Comparison of ENCODE assay signal across 25 mouse cellular contexts in genomic region chr9:45245432-45245831, GRCm38 (mm10). TPM values are rescaled to one million over a fixed set of nuclear protein-coding genes. Genes with fewer than 3 reads are reported as not detected.
DNase-seq lines count a peak whose midpoint lies in the region; ATAC-seq and TF ChIP-seq lines count a peak whose summit lies in the region.
"Had no signal": no experiment of that assay in that cellular context is flagged by ENCODE, and none has a peak within 500 bp of the region (broad histone marks: within the 10 kb centered on the region; RNA-seq: fewer than 3 reads in every experiment).

No protein-coding gene starts in this region.

- H3K4me3 ChIP-seq in gastrocnemius, adult 2 months, result peak overlapping the region; percentile 40
- no peak overlapping the region for H3K4me3 ChIP-seq in spleen, adult 2 months (ENCODE audit: extremely low read depth, insufficient read depth, insufficient read length)
- H3K4me3 ChIP-seq: embryonic facial prominence, embryonic 10.5 days; forebrain, embryonic 13.5 days; heart, embryonic 10.5 days; hindbrain, embryonic 12.5 days had no signal

- H3K27me3 ChIP-seq in spleen, adult 2 months (ENCODE audit: control insufficient read depth, insufficient read depth, low read length), result no peaks in the 10 kb centered on the region
- H3K27me3 ChIP-seq: forebrain, embryonic 13.5 days; hindbrain, embryonic 12.5 days had no signal

- no peak for ATAC-seq in frontal cortex, adult (ENCODE audit: low TSS enrichment)
- ATAC-seq: forebrain, embryonic 13.5 days; forebrain, postnatal 0 days; hindbrain, postnatal 0 days had no signal

- WGBS in spleen, adult 2 months, result 73% methylated on average over 1 of the region's 1 CpGs

- peak overlapping the region; percentile 57; the same call in 1 of the 2 replicates for H3K27ac ChIP-seq in gastrocnemius, adult 2 months
- peak overlapping the region; percentile 96 for H3K27ac ChIP-seq in spleen, adult 2 months (ENCODE audit: insufficient read depth, low read length)
- H3K27ac ChIP-seq: embryonic facial prominence, embryonic 10.5 days; forebrain, embryonic 13.5 days; heart, embryonic 10.5 days; hindbrain, embryonic 12.5 days; hindbrain, postnatal 0 days had no signal

- intact Hi-C loops in gastrocnemius, adult 2 months (cut with DNase I), result no loop called here

- TF ChIP-seq POLR2A in spleen, adult 2 months (IDR thresholded peaks at IDR 0.05; ENCODE audit: low read depth, low read length), result no peak

- DNase-seq in gastrocnemius, adult 2 months, result no peak
- no peak for DNase-seq in gastrocnemius, postnatal 25 days
- peak; percentile 31 for DNase-seq in heart, adult 8-10 months (ENCODE audit: low spot score)
- no peak for DNase-seq in heart, postnatal 4 days
- DNase-seq in spleen, adult 2 months (ENCODE audit: low read depth in 1 of 2, low spot score in 2 of 2), result no peak
- no peak for DNase-seq in spleen, postnatal 36 days (ENCODE audit: low spot score in 2 of 2)
- no peak for DNase-seq in lung, postnatal 4 days
- DNase-seq: adrenal gland, adult 8-10 months; adrenal gland, postnatal 36 days; cerebellum, adult 18-20 months; cerebellum, adult 9-11 months; cerebellum, postnatal 36 days; forebrain, postnatal 0 days had no signal

- H3K4me1 ChIP-seq in spleen, adult 2 months (ENCODE audit: control insufficient read depth, insufficient read depth, insufficient read length), result peaks cover 87% of the 10 kb centered on the region
- H3K4me1 ChIP-seq: embryonic facial prominence, embryonic 10.5 days; forebrain, embryonic 13.5 days; heart, embryonic 10.5 days; hindbrain, embryonic 12.5 days had no signal

- H3K36me3 ChIP-seq in spleen, adult 2 months (ENCODE audit: control insufficient read depth, insufficient read depth, low read length), result no peaks in the 10 kb centered on the region
- H3K36me3 ChIP-seq: embryonic facial prominence, embryonic 10.5 days; G1E; heart, embryonic 10.5 days; hindbrain, embryonic 12.5 days had no signal

- TF ChIP-seq CTCF in gastrocnemius, adult 2 months (IDR thresholded peaks at IDR 0.05), result no peak
- TF ChIP-seq CTCF in spleen, adult 2 months (IDR thresholded peaks at IDR 0.05; ENCODE audit: extremely low read depth, insufficient read depth, insufficient read length, insufficient replicate concordance), result no peak

RNA-seq across cellular contexts. Expression of gene Il10ra, which starts 23.5 kb away (rescaled TPM):
- under 1 TPM; 0.47 to 0.54 TPM for total RNA-seq in gastrocnemius, adult 2 months (2021)
- total RNA-seq in gastrocnemius, postnatal 25 days (2021), result under 1 TPM; 0.56 to 0.74 TPM
- 1 to 10 TPM; 1.1 to 2.7 (median 1.3) TPM for total RNA-seq in heart, adult 8-10 months (2022)
- total RNA-seq in heart, postnatal 4 days (2021), result 1 to 10 TPM; 1.0 to 1.2 TPM
- polyA plus RNA-seq in spleen, adult 2 months (2012; rRNA removed), result 60.6 and 65.1 TPM in 2 replicates

RNA-seq across cellular contexts. Expression of gene Tmprss4, which starts 41.5 kb away (rescaled TPM):
- not detected for total RNA-seq in gastrocnemius, adult 2 months (2021)
- not detected for total RNA-seq in gastrocnemius, postnatal 25 days (2021)
- not detected for total RNA-seq in heart, adult 8-10 months (2022)
- not detected for total RNA-seq in heart, postnatal 4 days (2021)
- polyA plus RNA-seq in spleen, adult 2 months (2012; rRNA removed), result 0.33 and 0.52 TPM in 2 replicates
- total RNA-seq: adrenal gland, adult 8-10 months; adrenal gland, postnatal 36 days; forebrain, postnatal 0 days; gastrocnemius, adult 8-10 months; gastrocnemius, postnatal 4 days; heart, postnatal 36 days had no signal
- polyA plus RNA-seq: CD4-positive, CD25-positive, alpha-beta regulatory T cell, adult 4 months; forebrain, embryonic 13.5 days; forebrain, postnatal 0 days; G1E; heart, embryonic 10.5 days; heart, embryonic 14.5 days; hindbrain, postnatal 0 days had no signal
